Comparison of ENCODE assay signal across 8 mouse cellular contexts in genomic region chr1:164459127-164459905, GRCm38 (mm10). TPM values are rescaled to one million over a fixed set of nuclear protein-coding genes. Genes with fewer than 3 reads are reported as not detected.
DNase-seq lines count a peak whose midpoint lies in the region; ATAC-seq and TF ChIP-seq lines count a peak whose summit lies in the region.

No protein-coding gene starts in this region.

- peak overlapping the region; percentile 94 for H3K4me3 ChIP-seq in layer of hippocampus, adult 2 months
- H3K4me3 ChIP-seq in forebrain, embryonic 11.5 days (ENCODE audit: low read depth, low read length), result peak overlapping the region; percentile 56; the same call in 1 of the 2 replicates
- peak overlapping the region; percentile 82 for H3K4me3 ChIP-seq in midbrain, embryonic 15.5 days

- no peaks in the 10 kb centered on the region for H3K36me3 ChIP-seq in forebrain, embryonic 11.5 days (ENCODE audit: control insufficient read depth, insufficient read depth, low read length)
- H3K36me3 ChIP-seq in midbrain, embryonic 15.5 days (replicated peaks), result no peaks in the 10 kb centered on the region

- TF ChIP-seq CTCF in layer of hippocampus, adult 2 months (conservative IDR thresholded peaks at IDR 0.05), result no peak

- H3K9me3 ChIP-seq in forebrain, embryonic 11.5 days (ENCODE audit: control insufficient read depth, low read length), result no peaks in the 10 kb centered on the region
- no peaks in the 10 kb centered on the region for H3K9me3 ChIP-seq in midbrain, embryonic 15.5 days

- H3K4me2 ChIP-seq in forebrain, embryonic 11.5 days (ENCODE audit: low read depth, low read length, severe bottlenecking), result peak overlapping the region; percentile 56; the same call in 1 of the 2 replicates
- peak overlapping the region; percentile 64 for H3K4me2 ChIP-seq in midbrain, embryonic 15.5 days

- H3K4me1 ChIP-seq in forebrain, embryonic 11.5 days (replicated peaks; ENCODE audit: control insufficient read depth, insufficient read depth, low read length), result peaks cover 14% of the 10 kb centered on the region
- H3K4me1 ChIP-seq in midbrain, embryonic 15.5 days, result peaks cover 42% of the 10 kb centered on the region

- peak in 1 of 2 experiments; percentile 19 for DNase-seq in layer of hippocampus, adult 2 months (ENCODE audit: low spot score in 2 of 2)
- DNase-seq in layer of hippocampus, postnatal 10 days (ENCODE audit: low spot score in 2 of 2), result no peak
- no peak for DNase-seq in forebrain, embryonic 11.5 days (ENCODE audit: low spot score)
- DNase-seq in kidney, adult 9 months, result peak; percentile 78
- no peak for DNase-seq in spleen, adult 18-20 months
- no peak for DNase-seq in testis, postnatal 10 days (ENCODE audit: low spot score)
- no peak for DNase-seq in layer of hippocampus, adult 11-12 months (ENCODE audit: low spot score)

- H3K27me3 ChIP-seq in forebrain, embryonic 11.5 days (ENCODE audit: control insufficient read depth, insufficient read depth, low read length), result no peaks in the 10 kb centered on the region; the same call in 1 of the 2 replicates
- H3K27me3 ChIP-seq in midbrain, embryonic 15.5 days (replicated peaks), result no peaks in the 10 kb centered on the region

- ATAC-seq in forebrain, embryonic 11.5 days (replicated peaks; ENCODE audit: low FRiP score), result no peak
- no peak for ATAC-seq in midbrain, embryonic 15.5 days (replicated peaks)

- peak overlapping the region; percentile 100 for H3K27ac ChIP-seq in layer of hippocampus, adult 2 months
- H3K27ac ChIP-seq in forebrain, embryonic 11.5 days (ENCODE audit: low read depth, low read length), result no peak overlapping the region
- H3K27ac ChIP-seq in midbrain, embryonic 15.5 days, result peak overlapping the region; percentile 96

- WGBS in forebrain, embryonic 11.5 days, result 61% methylated on average over 12 of the region's 12 CpGs
- WGBS in midbrain, embryonic 15.5 days, result 59% methylated on average over 12 of the region's 12 CpGs

- no peak overlapping the region for H3K9ac ChIP-seq in forebrain, embryonic 11.5 days (ENCODE audit: low read length)
- H3K9ac ChIP-seq in midbrain, embryonic 15.5 days, result peak overlapping the region; percentile 91; the same call in 1 of the 2 replicates

RNA-seq across cellular contexts. Expression of gene Atp1b1, which starts 1.2 kb away (rescaled TPM):
- 1,000 to 10,000 TPM; 1,930 to 2,057 TPM for total RNA-seq in layer of hippocampus, adult 2 months (2021)
- 1,000 to 10,000 TPM; 1,433 to 1,539 TPM for total RNA-seq in layer of hippocampus, postnatal 10 days (2021)
- 14.3 and 17.8 TPM in 2 replicates for polyA plus RNA-seq in forebrain, embryonic 11.5 days (2014; fragmentation: Nextera tagmentation; extraction: Ambion mirVana)
- 210 and 216 TPM in 2 replicates for polyA plus RNA-seq in midbrain, embryonic 15.5 days (2015; fragmentation: Nextera tagmentation; extraction: Ambion mirVana)
